Mouse (Mus musculus) thymus, adult 2 months (tissue): Measurements from ENCODE around the gene Actn3. TPM values are rescaled to one million over a fixed set of nuclear protein-coding genes. Genes with fewer than 3 reads are reported as not detected.

Source experiments
- DNase-seq: peaks from one replicate; pipeline ENCODE4 v3.0.0; 2021
- H3K27ac ChIP-seq: fragments of 200-500 bp; 2 replicates; pipeline ENCODE4 v1.5.1; 2012; ENCODE audit warnings: low read length, control low read depth; ENCODE audit not compliant: control insufficient read depth, insufficient read depth
- H3K27me3 ChIP-seq: fragments of 200-500 bp; 2 replicates; pipeline ENCODE4 v1.6.1; 2012; ENCODE audit warnings: mild to moderate bottlenecking, low read length, moderate library complexity, mixed read lengths; ENCODE audit not compliant: control insufficient read depth, insufficient read depth
- H3K36me3 ChIP-seq: fragments of 200-500 bp; 2 replicates; pipeline ENCODE4 v1.6.1; 2012; ENCODE audit warnings: mild to moderate bottlenecking, low read length, moderate library complexity; ENCODE audit not compliant: control insufficient read depth, insufficient read depth
- H3K4me1 ChIP-seq: fragments of 200-500 bp; replicated peaks from 2 replicates; pipeline ENCODE4 v1.6.1; 2012; ENCODE audit warnings: low read length; ENCODE audit not compliant: control insufficient read depth, insufficient read depth
- H3K4me3 ChIP-seq: fragments of 200-500 bp; 2 replicates; pipeline ENCODE4 v1.5.1; 2012; ENCODE audit warnings: mild to moderate bottlenecking, low read length, control low read depth, moderate library complexity; ENCODE audit not compliant: control insufficient read depth, insufficient read depth
- CTCF ChIP-seq: fragments of 200-500 bp; IDR thresholded peaks from 2 replicates; pipeline ENCODE4 v1.5.1; 2012; ENCODE audit warnings: mild to moderate bottlenecking, control low read depth, low read length, moderate library complexity, borderline replicate concordance; ENCODE audit not compliant: control insufficient read depth, poor library complexity, insufficient read depth; ENCODE audit errors: extremely low read depth
- POLR2A ChIP-seq: fragments of 200-500 bp; IDR thresholded peaks from 2 replicates; pipeline ENCODE4 v1.6.1; 2012; ENCODE audit warnings: mild to moderate bottlenecking, low read length, control low read depth, moderate library complexity; ENCODE audit not compliant: control insufficient read depth, poor library complexity, insufficient read depth; ENCODE audit errors: extremely low read depth
- WGBS: fragments of 180-500 bp; shearing (Covaris S2); methylation state at CpG from one replicate; pipeline ENCODE4 v1.1.7; 2018; 5-methylcytosine and 5-hydroxymethylcytosine counted together
- polyA plus RNA-seq: library from polyadenylated mRNA; depleted of rRNA; stranded (reverse); fragments of >200 nt; gene quantifications from 2 replicates; pipeline ENCODE4 v1.2.3, GENCODE M21; 2012

The Actn3 gene
- polyA plus RNA-seq, 1 experiment = 11.8 TPM

GRCm38 (mm10) chr19:4908107-4908506 lies 30.4 kb upstream of the Actn3 start:
- Histone ChIP-seq H3K27me3 (no peaks in the 10 kb centered on the region), H3K4me1 (peaks cover 7% of the 10 kb centered on the region), H3K36me3 (peaks cover 19% of the 10 kb centered on the region), H3K27ac (no peak overlapping the region), H3K4me3 (no peak overlapping the region)
- WGBS = 95% methylated on average over 4 of the region's 4 CpGs
- no peak for TF ChIP-seq POLR2A
- TF ChIP-seq CTCF = no peak
- peak; percentile 20 for DNase-seq

DNA sequence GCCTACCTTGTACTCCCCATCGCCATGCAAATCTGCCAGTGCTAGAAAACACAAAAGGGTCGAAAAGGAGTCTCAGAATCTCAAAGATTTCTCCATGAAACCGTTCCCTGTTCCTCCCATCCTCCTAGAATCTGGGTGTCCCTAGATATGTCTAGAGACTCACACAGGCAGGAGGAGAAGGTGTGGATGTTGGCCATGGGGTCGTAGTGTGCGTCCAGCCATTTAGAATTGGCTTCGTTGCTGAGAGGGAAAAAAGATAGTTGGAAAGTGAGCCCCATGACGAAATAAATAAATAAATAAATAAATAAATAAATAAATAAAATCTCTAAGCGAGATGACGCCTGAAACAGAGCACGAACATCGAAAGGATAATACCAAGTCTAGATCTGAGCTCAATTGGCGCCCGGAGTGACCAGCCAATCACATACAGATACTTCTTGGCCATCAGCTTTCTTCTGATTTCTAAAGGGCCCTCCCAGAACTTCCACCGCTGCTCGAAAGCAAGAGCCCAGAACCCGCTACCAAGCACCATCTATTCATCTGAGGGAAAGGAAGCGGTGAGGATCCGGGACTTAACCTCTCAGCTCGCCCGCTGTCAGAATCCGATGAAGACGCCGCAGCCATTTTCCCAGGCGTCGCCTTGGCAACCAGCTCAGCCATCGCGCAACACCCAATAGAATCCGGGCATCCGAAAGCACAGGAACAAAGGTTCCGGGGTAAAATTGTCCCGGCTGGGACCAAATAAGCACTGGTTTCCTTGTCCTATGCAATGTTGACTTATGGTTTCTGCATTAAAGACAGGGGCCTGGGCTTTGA lies 28.5 kb upstream of the Actn3 start, which contains the start of gene Bbs1:
Gene Bbs1, minus strand, starts transcription at position 650 of the 816 bp plus-strand sequence.
- peak; percentile 71 for DNase-seq
- Histone ChIP-seq H3K36me3 (peaks cover 12% of the 10 kb centered on the region; the same call in 1 of the 2 replicates), H3K27me3 (no peaks in the 10 kb centered on the region), H3K27ac (no peak within 1 kb of the TSS), H3K4me1 (peaks cover 7% of the 10 kb centered on the region), H3K4me3 (peak within 1 kb of the TSS; percentile 48)
- WGBS = 10% methylated on average over 31 of the region's 31 CpGs
- TF ChIP-seq POLR2A (no peak), CTCF (no peak)

GRCm38 (mm10) chr19:4899888-4900287 lies 22.2 kb upstream of the Actn3 start:
- H3K4me1 ChIP-seq = no peaks in the 10 kb centered on the region
- no peak overlapping the region for H3K27ac ChIP-seq
- no peaks in the 10 kb centered on the region for H3K36me3 ChIP-seq
- H3K4me3 ChIP-seq = no peak overlapping the region
- TF ChIP-seq CTCF (no peak), POLR2A (no peak)
- 74% methylated on average over 3 of the region's 3 CpGs for WGBS
- no peak for DNase-seq
- no peaks in the 10 kb centered on the region for H3K27me3 ChIP-seq

- 92% methylated on average over 9 of the region's 9 CpGs for WGBS
- TF ChIP-seq CTCF (no peak), POLR2A (no peak)
- Histone ChIP-seq H3K36me3 (no peaks in the 10 kb centered on the region), H3K27ac (no peak overlapping the region), H3K4me1 (no peaks in the 10 kb centered on the region), H3K27me3 (no peaks in the 10 kb centered on the region), H3K4me3 (no peak overlapping the region)
- no peak for DNase-seq
Measured at GRCm38 (mm10) chr19:4898972-4899371, 21.3 kb upstream of the Actn3 start.

DNA sequence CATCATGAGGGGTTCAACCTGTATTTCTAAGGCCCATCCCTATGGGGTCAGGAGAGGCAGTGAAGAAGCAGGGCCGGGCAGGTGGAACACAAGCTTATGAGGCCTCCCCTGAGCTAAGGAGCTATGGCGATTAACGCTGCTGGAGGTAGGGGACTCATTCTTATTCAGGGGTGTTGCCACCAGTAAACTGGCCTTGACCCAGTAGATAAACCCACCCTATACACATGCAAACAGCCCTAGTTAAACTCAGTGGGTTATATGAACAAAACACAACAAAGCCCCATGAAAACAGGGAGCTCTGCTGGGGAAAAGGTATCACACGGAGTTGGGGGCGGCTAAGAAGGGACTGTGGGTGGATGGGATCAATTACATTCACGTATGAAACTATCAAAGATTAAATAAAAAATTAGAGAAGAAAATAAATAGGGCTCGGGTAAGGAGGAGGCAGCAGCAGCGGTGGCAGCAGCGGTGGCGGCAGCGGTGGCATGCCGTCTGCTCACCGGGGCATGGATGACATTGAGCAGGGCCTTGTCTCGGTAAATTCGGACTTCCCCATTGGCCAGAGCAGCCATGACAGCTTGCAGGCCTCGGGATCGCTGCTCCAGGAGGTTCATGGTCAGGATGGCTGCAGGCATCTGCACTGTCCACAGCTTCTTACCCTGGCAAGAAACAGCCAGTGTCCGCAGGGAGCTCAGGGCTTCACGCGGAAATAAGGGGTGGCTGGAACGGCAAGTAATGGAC lies 19.2 kb upstream of the Actn3 start:
- H3K4me1 ChIP-seq = no peaks in the 10 kb centered on the region
- WGBS = 91% methylated on average over 21 of the region's 21 CpGs
- no peaks in the 10 kb centered on the region for H3K27me3 ChIP-seq
- H3K36me3 ChIP-seq = no peaks in the 10 kb centered on the region
- no peak for DNase-seq
- no peak overlapping the region for H3K4me3 ChIP-seq
- no peak overlapping the region for H3K27ac ChIP-seq
- TF ChIP-seq POLR2A (no peak), CTCF (no peak)

DNA sequence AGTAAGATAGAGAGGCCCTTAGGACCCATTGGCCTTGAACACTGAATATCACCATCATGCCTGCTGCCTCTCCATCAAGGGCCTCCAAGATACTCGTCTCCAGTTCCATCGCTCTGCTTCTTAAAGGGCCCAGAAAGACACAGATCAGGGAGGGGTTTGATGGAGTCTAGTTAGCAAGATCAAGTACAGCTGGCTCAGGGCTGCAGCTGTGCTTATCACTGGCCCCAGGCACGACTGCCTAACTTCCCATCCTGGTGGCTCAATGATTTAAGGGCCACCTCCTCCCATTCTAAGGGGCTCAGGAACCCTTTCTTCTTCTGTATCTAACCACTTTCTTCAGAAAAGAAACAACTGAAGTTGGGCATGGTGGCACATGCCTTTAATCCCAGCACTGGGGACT lies 14.1 kb upstream of the Actn3 start:
- no peaks in the 10 kb centered on the region for H3K4me1 ChIP-seq
- no peak for DNase-seq
- H3K36me3 ChIP-seq = no peaks in the 10 kb centered on the region
- H3K27me3 ChIP-seq = no peaks in the 10 kb centered on the region
- H3K27ac ChIP-seq = no peak overlapping the region
- TF ChIP-seq POLR2A (no peak), CTCF (no peak)
- H3K4me3 ChIP-seq = no peak overlapping the region
- WGBS = 75% methylated on average over 3 of the region's 3 CpGs

DNA sequence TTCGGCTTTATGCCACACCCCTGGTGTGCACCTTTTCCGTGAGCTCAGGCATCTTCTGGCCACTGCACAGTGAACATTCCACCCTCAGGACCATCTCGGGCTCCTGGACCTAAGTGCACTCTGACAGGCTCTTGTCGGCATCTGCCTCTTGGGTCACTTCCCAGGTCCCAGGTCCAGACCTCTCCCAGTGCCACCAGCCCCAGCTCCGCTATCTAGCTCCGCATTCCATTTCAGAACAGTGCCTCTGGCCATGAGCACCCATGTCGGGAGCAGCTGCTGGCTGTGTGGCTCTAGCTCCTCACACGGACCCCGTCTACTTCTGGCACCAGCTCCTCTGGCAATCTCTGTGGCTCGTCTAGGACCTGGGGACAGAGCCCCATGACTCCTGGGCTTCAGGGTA lies 12.1 kb upstream of the Actn3 start:
- 94% methylated on average over 10 of the region's 10 CpGs for WGBS

More for the DNA sequence above, 12.1 kb upstream of the Actn3 start:
- no peak overlapping the region for H3K4me3 ChIP-seq
- H3K27ac ChIP-seq = no peak overlapping the region
- TF ChIP-seq CTCF (no peak), POLR2A (no peak)
- H3K27me3 ChIP-seq = no peaks in the 10 kb centered on the region
- no peaks in the 10 kb centered on the region for H3K4me1 ChIP-seq
- DNase-seq = no peak
- no peaks in the 10 kb centered on the region for H3K36me3 ChIP-seq
